Mouse (Mus musculus): Measurements from ENCODE around the gene Hhat. TPM values are rescaled to one million over a fixed set of nuclear protein-coding genes. Genes with fewer than 3 reads are reported as not detected.

Hhat gene
- polyA plus RNA-seq, 1 experiment from 2014 or later, result 16.5 TPM

GRCm38 (mm10) chr1:192447666-192448065 lies 323.4 kb downstream of the Hhat start:
- no peaks in the 10 kb centered on the region for H3K36me3 ChIP-seq (ENCODE audit: control insufficient read depth, insufficient read depth, low read length)
- no peak for ATAC-seq (ENCODE audit: low FRiP score, low TSS enrichment)
- H3K4me3 ChIP-seq (ENCODE audit: low read length), result no peak overlapping the region
- H3K9me3 ChIP-seq (ENCODE audit: control insufficient read depth, low read length), result no peaks in the 10 kb centered on the region
- H3K27ac ChIP-seq (ENCODE audit: low read depth, low read length), result no peak overlapping the region
- WGBS, result 63% methylated on average over 2 of the region's 2 CpGs
- no peak overlapping the region for H3K9ac ChIP-seq (ENCODE audit: low read depth, low read length)
- H3K27me3 ChIP-seq (ENCODE audit: control insufficient read depth, insufficient read depth, low read length), result no peaks in the 10 kb centered on the region
- H3K4me2 ChIP-seq (replicated peaks; ENCODE audit: low read depth, low read length), result no peak overlapping the region
- no peaks in the 10 kb centered on the region for H3K4me1 ChIP-seq (ENCODE audit: control insufficient read depth, insufficient read depth, low read length)

Other genes with a start within 250 kb of the Hhat start
- gene Sertad4, start 84.5 kb upstream of the Hhat start, polyA plus RNA-seq (2014; fragmentation: Nextera tagmentation; extraction: Ambion mirVana), result 15.7 and 23.9 TPM in 2 replicates

All from kidney, embryonic 14.5 days (tissue).